Mouse (Mus musculus) cortical plate, adult 2 months (tissue): ENCODE results near the gene Car10.

Experiments used
- CTCF ChIP-seq: fragments of 200-500 bp; IDR thresholded peaks from 2 replicates; pipeline ENCODE4 v1.5.1; 2011; ENCODE audit warnings: mild to moderate bottlenecking, control low read depth, low read length; ENCODE audit not compliant: insufficient read depth; ENCODE audit errors: extremely low read depth
- POLR2A ChIP-seq: fragments of 200-500 bp; IDR thresholded peaks from 2 replicates; pipeline ENCODE4 v1.6.1; 2011; ENCODE audit warnings: mild to moderate bottlenecking, low read length, control low read depth; ENCODE audit not compliant: insufficient read depth; ENCODE audit errors: extremely low read depth

DNA sequence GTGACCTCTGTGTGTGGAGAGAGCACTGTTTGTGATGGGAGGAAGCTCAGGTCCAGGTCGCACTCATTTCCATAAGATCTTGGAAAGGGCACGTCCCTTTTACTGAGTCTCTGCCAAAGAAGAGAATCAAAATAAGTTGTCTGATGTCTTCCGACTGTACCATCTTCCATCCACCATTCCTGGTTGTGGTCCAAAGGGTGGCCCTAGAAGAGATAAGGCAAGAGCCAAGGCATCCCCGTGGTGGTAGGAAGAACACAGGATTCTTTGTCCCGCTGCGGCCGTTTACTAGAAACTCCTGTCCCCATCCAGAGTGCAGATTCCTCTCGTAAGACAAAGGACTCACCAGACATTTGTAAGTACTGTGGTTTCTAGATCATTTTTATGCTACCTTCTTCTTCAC is 346.9 kb downstream of the Car10 start:
- TF ChIP-seq CTCF, result no peak
- TF ChIP-seq POLR2A, result no peak
